Mouse (Mus musculus) gastrocnemius, postnatal 14 days (tissue): ENCODE measurements at regions not wholly inside any gene's neighbourhood (a gene's known extent, or its start where the extent isn't known, plus 50 kb on each side); places are given as distances from the start of the nearest gene placed in this dataset.

Experiments
- DNase-seq: peaks from one replicate; pipeline ENCODE4 v3.0.0; 2021; ENCODE audit warnings: mixed read lengths
- intact Hi-C: fragments of 180-260 bp; cut with DNase I; formaldehyde crosslinking; loops from one replicate; pipeline ENCODE4 v1.15.1; 2025; ENCODE audit warnings: low total_unique reads

GRCm38 (mm10) chr3:120591183-120591582, 580.3 kb downstream of the Rwdd3 start:
- intact Hi-C loops, result no loop called here
- DNase-seq, result no peak

- intact Hi-C loops, result no loop called here
- no peak for DNase-seq
These were observed 600.6 kb downstream of the Rwdd3 start for GRCm38 (mm10) chr3:120570806-120571425.

GRCm38 (mm10) chr3:120541556-120542476, 629.7 kb downstream of the Rwdd3 start:
- no peak for DNase-seq
- intact Hi-C loops, result no loop called here

GRCm38 (mm10) chr3:120533901-120534300, 637.6 kb downstream of the Rwdd3 start:
- intact Hi-C loops, result no loop called here
- DNase-seq, result no peak

GRCm38 (mm10) chr3:120531880-120532580, 639.5 kb downstream of the Rwdd3 start:
- intact Hi-C loops, result no loop called here
- no peak for DNase-seq

GRCm38 (mm10) chr3:120511651-120512050, 659.8 kb downstream of the Rwdd3 start:
- no peak for DNase-seq
- intact Hi-C loops, result no loop called here

- no peak for DNase-seq
- intact Hi-C loops, result no loop called here
These were observed 672.6 kb downstream of the Rwdd3 start for GRCm38 (mm10) chr3:120498937-120499336.

GRCm38 (mm10) chr3:120477934-120478333, 693.6 kb downstream of the Rwdd3 start:
- DNase-seq, result no peak
- intact Hi-C loops, result no loop called here

GRCm38 (mm10) chr3:120477232-120477631, 693.0 kb upstream of the Ptbp2 start:
- no peak for DNase-seq
- intact Hi-C loops, result no loop called here

- intact Hi-C loops, result no loop called here
- no peak for DNase-seq
These were observed 689.4 kb upstream of the Ptbp2 start for GRCm38 (mm10) chr3:120473645-120474038.

GRCm38 (mm10) chr3:120472687-120473644, 688.7 kb upstream of the Ptbp2 start:
- DNase-seq, result no peak
- intact Hi-C loops, result no loop called here

GRCm38 (mm10) chr3:120471878-120472444, 687.7 kb upstream of the Ptbp2 start:
- intact Hi-C loops, result no loop called here
- DNase-seq, result no peak

- DNase-seq, result no peak
- intact Hi-C loops, result no loop called here
These were observed 684.6 kb upstream of the Ptbp2 start for GRCm38 (mm10) chr3:120468887-120469286.

- DNase-seq, result no peak
- intact Hi-C loops, result no loop called here
These were observed 676.5 kb upstream of the Ptbp2 start for GRCm38 (mm10) chr3:120460717-120461116.

- intact Hi-C loops, result no loop called here
- no peak for DNase-seq
These were observed 673.6 kb upstream of the Ptbp2 start for GRCm38 (mm10) chr3:120457912-120458311.

- DNase-seq, result no peak
- intact Hi-C loops, result no loop called here
These were observed 656.9 kb upstream of the Ptbp2 start for GRCm38 (mm10) chr3:120441127-120441526.

GRCm38 (mm10) chr3:120430285-120430684, 646.0 kb upstream of the Ptbp2 start:
- no peak for DNase-seq
- intact Hi-C loops, result no loop called here

GRCm38 (mm10) chr3:120416634-120417033, 632.4 kb upstream of the Ptbp2 start:
- intact Hi-C loops, result no loop called here
- DNase-seq, result no peak

GRCm38 (mm10) chr3:120375688-120376289, 591.5 kb upstream of the Ptbp2 start:
- intact Hi-C loops, result no loop called here
- no peak for DNase-seq
